Mouse (Mus musculus) megakaryocyte, embryonic 14.5 days (primary cell): ENCODE measurements around the gene Adcy4.

ENCODE experiments used
- FLI1 ChIP-seq: IDR thresholded peaks from 2 replicates; pipeline ENCODE4 v1.6.1; 2012; ENCODE audit warnings: low read length, inconsistent platforms, mixed read lengths
- GATA1 ChIP-seq: IDR thresholded peaks from 3 replicates; pipeline ENCODE4 v1.6.1; 2012; ENCODE audit warnings: mixed read lengths, low read length, inconsistent platforms, borderline replicate concordance

GRCm38 (mm10) chr14:55768555-55768954 lies 15.3 kb downstream of the Adcy4 start:
- no peak for TF ChIP-seq GATA1
- no peak for TF ChIP-seq FLI1
